ENCODE assay signal across 7 mouse cellular contexts in genomic region chr2:71273955-71274679, GRCm38 (mm10).
DNase-seq lines count a peak whose midpoint lies in the region; ATAC-seq lines count a peak whose summit lies in the region.

No protein-coding gene starts in this region.

- H3K4me3 ChIP-seq in limb, embryonic 15.5 days: peak overlapping the region; percentile 3; the same call in 1 of the 2 replicates
- no peak overlapping the region for H3K4me3 ChIP-seq in forebrain, embryonic 12.5 days (replicated peaks)

- H3K9ac ChIP-seq in limb, embryonic 15.5 days: no peak overlapping the region
- H3K9ac ChIP-seq in forebrain, embryonic 12.5 days: no peak overlapping the region

- no peak for ATAC-seq in limb, embryonic 15.5 days (ENCODE audit: insufficient number of reproducible peaks, low FRiP score, low TSS enrichment, low read depth)
- ATAC-seq in forebrain, embryonic 12.5 days (ENCODE audit: low FRiP score): no peak

- H3K9me3 ChIP-seq in limb, embryonic 15.5 days: no peaks in the 10 kb centered on the region
- no peaks in the 10 kb centered on the region for H3K9me3 ChIP-seq in forebrain, embryonic 12.5 days

- 48% methylated on average over 23 of the region's 23 CpGs for WGBS in limb, embryonic 15.5 days
- WGBS in forebrain, embryonic 12.5 days: 81% methylated on average over 23 of the region's 23 CpGs

- peaks cover 23% of the 10 kb centered on the region for H3K36me3 ChIP-seq in limb, embryonic 15.5 days
- peaks cover 27% of the 10 kb centered on the region for H3K36me3 ChIP-seq in forebrain, embryonic 12.5 days (replicated peaks)

- intact Hi-C loops in gastrocnemius, postnatal 36 days (cut with DNase I): no loop called here

- DNase-seq in Muller cell, postnatal 12 days (ENCODE audit: inconsistent ontology term): peak; percentile 29
- DNase-seq in adrenal gland, adult 8-10 months: peak; percentile 74
- DNase-seq in gastrocnemius, postnatal 36 days: peak; percentile 37 to 41
- DNase-seq in ovary, adult 18-20 months (ENCODE audit: low spot score): peak; percentile 57
- no peak for DNase-seq in layer of hippocampus, adult 9-10 months (ENCODE audit: low spot score)

- H3K27ac ChIP-seq in limb, embryonic 15.5 days: peak overlapping the region; percentile 6; the same call in 1 of the 2 replicates
- H3K27ac ChIP-seq in forebrain, embryonic 12.5 days: no peak overlapping the region

- H3K4me1 ChIP-seq in limb, embryonic 15.5 days: no peaks in the 10 kb centered on the region
- H3K4me1 ChIP-seq in forebrain, embryonic 12.5 days: no peaks in the 10 kb centered on the region

- no peak overlapping the region; the same call in 1 of the 2 replicates for H3K4me2 ChIP-seq in limb, embryonic 15.5 days
- no peak overlapping the region for H3K4me2 ChIP-seq in forebrain, embryonic 12.5 days

- H3K27me3 ChIP-seq in limb, embryonic 15.5 days: no peaks in the 10 kb centered on the region
- H3K27me3 ChIP-seq in forebrain, embryonic 12.5 days: no peaks in the 10 kb centered on the region
